Mouse (Mus musculus): ENCODE data around the gene Ngly1.

Gene Ngly1

GRCm38 (mm10) chr14:16249171-16249874 is at the start of gene Ngly1, which contains the start of gene Oxsm:
Ngly1 (plus strand) TSS chr14:16249280.
Oxsm (minus strand) TSS chr14:16249808.
- DNase-seq (ENCODE audit: low spot score) = peak; percentile 48

DNA sequence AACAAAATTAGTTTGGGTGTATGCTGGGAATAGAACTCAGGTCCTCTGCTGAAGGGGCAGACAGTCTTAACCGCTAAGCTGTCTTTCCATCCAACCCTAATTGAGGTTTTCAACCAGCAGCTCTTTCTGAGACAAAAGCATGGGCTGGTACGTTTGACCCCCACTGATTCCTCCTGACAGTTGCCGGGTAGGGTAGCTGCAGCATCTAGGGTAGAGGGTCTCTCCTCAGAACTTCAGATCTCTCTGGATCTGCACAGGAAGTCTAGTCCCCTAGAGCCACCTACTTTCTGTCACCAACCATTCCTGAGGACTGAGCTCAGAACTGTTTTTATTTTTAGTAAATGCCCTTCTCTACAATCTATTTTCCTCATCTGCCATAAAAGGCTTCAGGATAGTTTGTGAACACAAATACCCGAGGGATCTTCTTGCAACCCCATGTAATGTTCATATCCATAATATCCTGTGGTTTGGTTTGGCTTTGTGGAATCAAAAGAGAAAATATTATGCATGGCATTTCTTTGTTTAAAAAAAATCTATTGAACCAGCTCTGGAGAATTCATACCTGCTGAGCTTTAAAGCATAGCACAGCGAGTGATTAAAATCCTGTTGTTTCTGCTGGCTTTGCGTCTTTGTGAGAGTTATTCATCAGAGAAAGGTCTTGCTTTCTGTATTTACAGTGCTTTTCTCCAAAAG is 48.7 kb upstream of the Ngly1 start:
- DNase-seq (ENCODE audit: low spot score) = no peak

GRCm38 (mm10) chr14:16200969-16201638 is 48.0 kb upstream of the Ngly1 start:
- DNase-seq (ENCODE audit: low spot score) = no peak

GRCm38 (mm10) chr14:16201673-16202072 is 47.4 kb upstream of the Ngly1 start:
- DNase-seq (ENCODE audit: low spot score) = no peak

DNA sequence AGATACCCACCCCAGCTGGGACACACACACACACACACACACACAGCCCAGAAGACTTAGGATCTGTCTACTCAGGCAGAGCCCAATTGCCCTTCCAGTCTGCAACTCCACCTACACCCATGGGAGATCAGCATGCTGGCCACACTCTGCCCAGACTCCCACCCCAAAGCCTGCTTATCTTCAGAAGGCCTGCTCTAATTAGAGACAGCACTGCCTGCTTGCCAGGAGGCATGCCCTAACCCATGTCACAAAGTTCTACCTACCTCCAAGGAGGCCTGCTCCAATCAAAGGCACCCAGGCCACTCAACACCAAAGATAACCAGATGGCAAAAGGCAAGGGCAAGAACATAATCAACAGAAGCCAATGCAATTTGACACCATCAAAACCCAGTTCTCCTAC is 41.4 kb upstream of the Ngly1 start:
- no peak for DNase-seq (ENCODE audit: low spot score)

GRCm38 (mm10) chr14:16219015-16219414 is 30.1 kb upstream of the Ngly1 start:
- no peak for DNase-seq (ENCODE audit: low spot score)

DNA sequence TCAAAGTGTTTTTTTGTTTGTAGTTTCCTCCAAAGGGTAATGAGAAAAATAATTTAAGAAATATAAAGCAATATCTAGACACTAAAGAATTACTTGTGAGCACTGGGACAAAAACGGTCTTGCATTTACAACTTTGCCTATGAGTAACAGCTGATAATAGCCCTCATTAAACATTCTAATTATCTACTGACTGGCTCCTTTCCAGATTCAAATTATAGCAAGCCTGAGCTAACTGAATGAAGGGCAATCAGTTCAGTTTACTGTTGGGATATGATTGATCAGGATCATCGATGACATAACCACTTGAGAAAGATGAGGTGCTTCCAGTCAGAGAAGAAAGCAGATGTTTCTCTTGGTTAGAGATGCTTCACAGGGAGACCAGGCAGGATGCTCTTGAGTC is 19.7 kb upstream of the Ngly1 start:
- no peak for DNase-seq (ENCODE audit: low spot score)

- no peak for DNase-seq (ENCODE audit: low spot score)
Measured at GRCm38 (mm10) chr14:16230581-16230980, 18.5 kb upstream of the Ngly1 start.

DNA sequence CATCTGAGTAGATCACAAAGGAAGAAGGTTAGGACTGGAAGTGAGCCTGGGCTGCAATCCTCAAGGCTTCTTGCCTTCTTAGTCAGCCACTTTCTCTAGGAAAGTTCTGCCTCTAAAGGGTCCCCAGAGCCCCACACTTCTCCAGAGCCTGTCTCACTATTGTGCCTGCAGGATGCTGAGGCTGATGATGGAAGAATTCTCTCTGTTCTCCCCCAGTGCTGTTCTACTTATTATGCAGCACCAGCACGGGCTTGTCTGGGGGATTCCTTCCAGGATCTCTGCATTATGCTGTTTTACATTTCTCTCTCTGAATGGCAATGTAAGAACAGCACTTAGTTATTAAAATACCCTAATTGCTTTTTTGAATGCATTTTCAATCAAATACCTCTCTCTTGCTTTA is 15.6 kb upstream of the Ngly1 start:
- DNase-seq (ENCODE audit: low spot score) = no peak

DNA sequence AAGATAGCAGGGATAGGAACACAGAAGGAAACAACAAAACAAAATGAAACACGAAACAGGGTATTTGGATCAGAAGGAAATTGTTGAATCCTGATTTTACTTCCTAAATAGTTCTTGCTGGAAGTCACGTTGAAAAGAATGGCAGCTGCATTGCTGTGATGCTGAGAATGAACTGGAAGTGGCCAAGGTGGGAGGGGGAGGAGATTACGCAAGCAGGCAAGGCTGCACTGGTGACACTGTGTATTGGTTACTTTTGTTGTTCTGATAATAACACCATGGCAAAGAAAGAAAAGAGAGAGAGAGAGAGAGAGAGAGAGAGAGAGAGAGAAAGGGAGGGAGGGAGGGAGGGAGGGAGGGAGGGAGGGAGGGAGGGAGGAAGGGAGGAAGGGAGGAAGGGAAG is 12.6 kb upstream of the Ngly1 start:
- no peak for DNase-seq (ENCODE audit: low spot score)

DNA sequence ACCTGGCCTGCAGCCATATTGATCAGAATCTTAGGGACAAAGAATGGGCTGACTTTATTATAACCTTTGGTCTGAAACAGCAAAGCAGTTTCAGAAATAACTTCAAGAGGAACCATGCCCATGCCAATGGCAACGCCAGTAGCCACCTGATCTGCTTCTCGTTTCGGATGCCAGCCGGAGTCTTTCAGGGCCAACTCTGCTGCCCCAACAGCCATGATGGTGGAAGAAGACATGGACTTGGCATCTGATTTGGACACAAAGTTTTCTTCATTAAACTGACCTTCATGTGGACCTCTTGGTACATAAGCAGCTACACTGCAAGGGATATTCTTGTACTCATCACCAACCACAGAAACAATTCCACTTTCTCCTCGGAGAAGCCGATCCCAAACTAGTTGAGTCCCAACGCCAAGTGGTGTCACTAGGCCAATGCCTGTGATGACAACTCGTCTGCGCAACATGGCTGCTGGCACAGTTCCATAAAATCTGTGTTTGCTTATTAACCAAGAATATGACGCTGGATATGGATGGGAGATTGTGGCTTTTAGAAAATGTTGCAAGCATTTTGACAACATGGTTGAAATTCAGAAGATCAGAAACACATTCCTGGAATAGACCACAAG is 6.8 kb upstream of the Ngly1 start:
- DNase-seq (ENCODE audit: low spot score) = no peak

- DNase-seq (ENCODE audit: low spot score) = peak; percentile 63
Measured at GRCm38 (mm10) chr14:16242947-16243602, 6.0 kb upstream of the Ngly1 start.

- DNase-seq (ENCODE audit: low spot score) = no peak
Measured at GRCm38 (mm10) chr14:16243603-16244209, 5.4 kb upstream of the Ngly1 start.

- DNase-seq (ENCODE audit: low spot score) = no peak
Measured at GRCm38 (mm10) chr14:16244370-16244769, 4.7 kb upstream of the Ngly1 start.

DNA sequence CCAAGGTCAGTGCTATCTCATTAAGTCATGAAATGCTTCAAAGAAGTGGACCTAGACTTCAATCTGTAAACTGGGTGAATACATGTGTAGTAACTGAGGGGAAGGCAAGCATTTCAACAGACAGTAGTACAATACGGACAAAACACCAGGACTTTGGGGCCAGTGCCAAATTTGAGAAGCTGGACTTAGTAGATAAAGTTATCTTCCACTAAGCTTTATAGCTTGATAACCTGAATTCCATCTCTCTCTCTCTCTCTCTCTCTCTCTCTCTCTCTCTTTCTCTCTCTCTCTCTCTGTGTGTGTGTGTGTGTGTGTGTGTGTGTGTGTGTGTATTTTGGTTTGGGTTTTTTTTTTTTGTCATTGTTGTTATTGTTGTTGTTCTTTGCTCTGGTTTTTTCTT is 4.0 kb upstream of the Ngly1 start:
- DNase-seq (ENCODE audit: low spot score) = no peak

DNA sequence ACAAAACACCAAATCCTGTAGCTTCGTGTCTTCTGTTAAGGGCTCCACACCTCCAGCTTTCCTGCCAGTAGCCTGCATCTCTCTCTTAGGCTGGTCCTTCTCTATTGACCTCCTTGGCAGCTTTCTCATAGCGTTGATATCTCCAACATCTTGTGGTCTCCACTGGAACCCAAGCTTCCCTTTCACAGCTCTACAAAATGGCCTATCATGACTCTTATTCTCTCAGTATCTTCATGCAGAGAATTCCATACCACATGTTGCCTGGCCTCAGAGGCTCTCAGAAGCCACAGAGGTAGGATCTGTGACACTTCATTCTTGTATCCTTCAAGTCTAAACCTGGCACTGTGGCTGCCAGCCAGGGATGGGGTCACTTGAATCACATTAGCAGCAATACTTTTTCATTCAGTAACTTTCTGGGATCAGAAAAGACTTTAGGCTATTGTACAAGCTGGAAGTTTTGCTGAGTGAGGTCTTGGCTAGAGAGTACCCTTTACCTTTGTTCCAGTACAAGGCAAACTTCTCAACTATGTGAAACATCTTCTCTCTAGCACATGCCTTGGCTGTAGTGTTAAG is 2.7 kb upstream of the Ngly1 start:
- no peak for DNase-seq (ENCODE audit: low spot score)

DNA sequence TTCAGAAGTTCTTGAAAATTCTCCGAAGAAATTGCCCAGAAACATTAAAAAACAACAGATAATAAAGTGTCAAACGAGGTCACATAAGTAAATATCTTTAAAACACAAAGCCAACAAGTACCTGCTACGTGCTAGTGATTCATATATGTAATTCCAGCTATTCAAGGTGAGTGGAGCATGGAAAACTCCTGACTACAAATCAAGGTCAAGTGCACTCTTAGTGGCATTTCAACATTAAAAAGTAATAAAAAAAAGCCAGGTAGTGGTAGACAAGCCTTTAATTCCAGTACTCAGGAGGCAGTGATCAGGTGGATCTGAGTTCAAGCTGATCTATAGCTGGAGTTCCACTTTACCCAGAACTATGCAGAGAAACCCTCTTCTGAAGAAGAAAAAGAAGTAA is 945 bp upstream of the Ngly1 start:
- DNase-seq (ENCODE audit: low spot score) = no peak

DNA sequence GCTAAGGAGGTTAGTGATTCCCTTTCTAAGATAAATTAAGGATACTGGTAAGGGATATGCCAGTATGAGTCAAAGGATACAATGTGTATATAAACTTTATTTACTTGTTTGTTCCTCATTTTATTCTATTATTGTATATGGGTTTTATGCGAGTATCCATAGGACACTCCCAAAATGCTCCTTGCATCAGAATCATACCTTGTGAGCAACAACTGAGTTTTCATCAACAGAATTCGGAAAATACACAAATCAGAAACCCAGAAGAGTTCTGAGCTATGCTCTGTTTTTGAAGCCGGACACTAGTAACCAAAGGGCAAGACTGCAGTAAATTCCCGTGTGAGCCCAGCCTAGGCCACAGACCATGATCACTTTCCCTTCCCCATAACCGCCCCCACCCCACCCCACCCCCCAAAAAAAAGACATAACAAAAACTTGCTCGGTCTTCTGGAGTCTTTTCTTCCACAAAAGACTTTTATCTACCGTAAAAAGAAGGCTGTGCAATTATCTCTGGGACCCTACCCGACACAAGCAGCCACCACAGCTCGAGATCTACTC is 400 bp upstream of the Ngly1 start:
- no peak for DNase-seq (ENCODE audit: low spot score)

- no peak for DNase-seq (ENCODE audit: low spot score)
Measured at GRCm38 (mm10) chr14:16250099-16250498, 1.0 kb downstream of the Ngly1 start.

- DNase-seq (ENCODE audit: low spot score) = no peak
Measured at GRCm38 (mm10) chr14:16255745-16256144, 6.7 kb downstream of the Ngly1 start.

GRCm38 (mm10) chr14:16256209-16256608 is 7.1 kb downstream of the Ngly1 start:
- DNase-seq (ENCODE audit: low spot score) = no peak

Measured in urinary bladder, postnatal 10 days (tissue).